Mouse (Mus musculus) cerebellum, postnatal 4 days (tissue): Measurements from ENCODE around the gene Invs.

Source experiments
- DNase-seq, 2 experiments: peaks; one replicate each; pipeline ENCODE4 v3.0.0; 2022; ENCODE audit warnings: low spot score in 2 of 2, mixed read lengths in 1 of 2

Invs gene

DNA sequence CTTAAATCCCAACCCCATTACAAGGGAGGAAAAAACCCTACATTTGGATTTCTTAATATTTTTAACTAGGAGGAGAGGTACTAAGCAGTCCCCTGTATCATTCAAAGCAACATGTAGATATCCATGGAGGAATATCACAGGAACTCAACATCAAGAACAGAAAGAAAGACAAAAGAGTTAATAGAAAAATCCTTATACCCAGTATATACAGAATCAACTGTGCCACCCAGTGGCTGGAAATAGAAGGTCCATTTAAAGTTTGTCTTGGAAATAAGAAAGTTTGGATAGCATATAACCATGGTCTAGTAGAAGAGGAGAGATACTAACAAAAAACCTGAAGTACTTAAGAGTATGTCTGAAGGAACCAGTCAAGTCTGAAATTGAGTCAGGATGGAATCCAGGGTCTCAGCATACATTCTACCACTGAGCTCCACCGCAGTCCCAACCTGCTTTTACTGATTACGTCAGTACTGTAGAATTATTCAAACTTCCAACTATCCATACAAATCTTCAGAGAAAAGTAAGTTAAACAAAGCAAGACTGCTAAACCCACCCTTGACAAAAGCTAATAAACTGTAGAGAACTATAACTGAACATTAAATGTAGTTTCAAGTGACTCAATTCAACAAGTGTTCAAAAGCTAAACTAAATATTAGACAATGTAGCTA lies 174.7 kb downstream of the Invs start:
- DNase-seq, result no peak

DNA sequence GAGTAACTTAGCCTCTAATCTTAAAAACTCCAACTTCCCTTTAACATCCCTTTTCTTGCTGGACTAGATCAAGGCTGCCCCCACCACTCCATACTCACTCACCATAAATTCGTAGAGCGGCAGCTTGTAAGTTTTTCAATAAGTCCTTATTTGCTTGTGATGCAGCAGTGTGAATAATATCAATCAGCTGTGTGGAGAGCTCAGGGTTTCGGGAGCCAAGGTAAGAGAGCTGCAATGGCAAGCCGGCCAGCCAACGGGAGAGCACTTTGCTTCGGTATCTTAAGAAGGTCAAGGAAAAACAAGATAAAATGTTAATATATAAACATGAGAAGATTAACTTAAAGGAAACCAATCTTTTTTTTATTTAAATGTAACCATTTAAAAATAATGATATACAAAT lies 178.9 kb downstream of the Invs start:
- DNase-seq, result no peak

DNA sequence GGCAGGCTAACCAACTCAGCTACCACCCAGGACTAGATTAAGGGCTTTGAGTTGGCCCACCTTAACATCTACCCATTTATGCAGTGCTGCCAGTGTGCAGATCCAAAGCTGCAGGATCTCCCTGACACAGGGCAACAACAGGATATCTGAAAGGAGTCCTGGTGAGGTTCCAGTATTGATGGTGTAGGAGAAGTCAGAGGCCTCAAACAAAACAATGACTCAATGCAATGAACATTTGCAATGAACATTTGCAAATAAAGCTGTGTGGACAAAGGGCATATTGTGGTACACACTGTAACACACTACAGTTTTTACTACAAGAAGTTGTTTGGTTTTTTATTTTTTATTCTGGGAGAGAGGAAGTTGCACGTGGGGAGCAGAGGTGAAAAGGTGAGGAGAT lies 181.5 kb downstream of the Invs start:
- no peak for DNase-seq

DNA sequence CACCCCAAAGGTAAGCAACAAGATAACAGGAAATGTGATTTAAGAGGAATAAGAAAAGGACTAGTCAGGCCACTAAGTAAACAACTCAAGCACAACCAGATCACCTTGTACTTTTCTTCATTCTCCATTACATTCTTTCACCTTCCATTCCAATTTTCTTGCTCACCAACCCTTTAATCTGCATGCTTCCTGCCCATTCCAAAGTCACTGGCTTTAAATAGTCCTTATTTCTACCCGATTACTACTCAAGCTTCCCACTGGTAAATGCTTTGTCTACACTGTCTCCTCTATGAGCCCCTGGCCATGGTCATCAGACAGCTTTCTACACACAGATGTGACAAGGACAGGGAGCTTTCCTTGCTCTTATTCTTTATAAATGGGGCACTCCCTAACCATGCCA lies 191.4 kb downstream of the Invs start:
- no peak for DNase-seq

- no peak for DNase-seq
Observed at GRCm38 (mm10) chr4:48472052-48472791, 192.7 kb downstream of the Invs start.

GRCm38 (mm10) chr4:48472792-48473650 lies 193.5 kb downstream of the Invs start, which contains the start of gene Tex10:
TSS of gene Tex10 (minus strand) at chr4:48473459.
- DNase-seq, result peak; percentile 76 to 88

DNA sequence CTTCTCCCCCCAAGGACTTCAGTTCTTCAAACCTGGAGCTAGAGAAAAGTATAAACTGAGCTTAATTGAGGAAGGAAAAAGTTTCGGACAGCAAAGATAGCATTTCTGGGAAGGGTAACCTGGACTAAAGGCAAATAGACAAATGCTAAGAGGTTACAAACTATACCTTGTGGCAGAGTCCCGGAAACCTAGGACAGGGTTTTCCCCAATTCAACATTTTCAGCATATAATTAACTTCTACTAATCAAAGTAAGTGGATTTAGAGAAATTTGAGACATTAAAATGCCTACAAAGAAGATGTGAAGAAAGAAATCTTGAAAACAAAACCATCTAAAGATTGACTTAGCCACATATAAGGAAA lies 194.1 kb downstream of the Invs start:
- DNase-seq, result no peak

DNA sequence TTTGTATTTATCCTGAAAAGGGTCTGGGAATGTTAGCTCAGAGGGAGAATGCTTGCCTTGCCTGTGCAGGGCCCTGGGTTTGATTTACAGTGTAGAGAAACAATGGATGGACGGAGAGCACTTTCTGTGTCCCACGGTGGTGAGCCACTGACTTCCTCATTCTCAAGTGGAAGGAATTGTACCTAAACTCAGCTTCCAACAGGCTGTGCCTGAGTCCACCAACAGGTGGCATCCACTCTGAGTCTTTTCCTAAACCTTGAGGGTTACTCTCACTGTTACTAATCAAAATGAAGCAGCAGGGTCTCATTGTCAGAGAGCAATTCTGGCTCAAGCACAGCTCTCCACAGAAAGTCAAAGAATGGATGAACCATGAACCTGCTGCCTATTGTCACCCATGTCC lies 201.7 kb downstream of the Invs start:
- no peak for DNase-seq
